Mouse (Mus musculus): ENCODE results near the gene Dusp8.

- TF ChIP-seq CTCF (IDR thresholded peaks at IDR 0.05; ENCODE audit: insufficient read depth, low read length) = no peak
- TF ChIP-seq POLR2A (IDR thresholded peaks at IDR 0.05; ENCODE audit: borderline replicate concordance, extremely low read depth, low read depth, low read length) = no peak
Measured at GRCm38 (mm10) chr7:142057121-142057520, 38.5 kb downstream of the Dusp8 start.
